Mouse (Mus musculus): ENCODE results near the gene Actl7a. TPM values are rescaled to one million over a fixed set of nuclear protein-coding genes. Genes with fewer than 3 reads are reported as not detected.

The Actl7a gene
- total RNA-seq, 2 experiments from 2014 or later, result not detected

DNA sequence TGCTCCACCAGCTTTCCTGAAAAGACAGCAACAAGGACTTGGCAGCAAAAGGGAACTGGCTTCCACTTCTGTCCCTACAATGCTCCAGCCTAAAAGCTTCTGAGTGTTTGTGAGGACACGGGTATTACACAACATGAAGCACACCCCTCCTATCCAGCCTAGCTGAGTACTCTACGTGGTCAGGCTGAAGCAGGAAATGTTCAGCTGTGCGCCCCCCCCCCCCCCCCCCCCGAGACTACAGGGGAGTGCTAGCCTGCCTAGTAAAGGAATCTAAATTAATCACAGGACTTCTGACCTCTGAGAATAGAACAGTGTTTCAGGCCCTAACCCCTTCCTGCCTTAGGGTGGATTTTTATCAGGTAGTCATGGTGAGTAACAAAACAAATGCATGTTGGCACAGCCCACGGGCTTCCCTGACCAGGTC lies 24.7 kb downstream of the Actl7a start:
- no peak for DNase-seq

DNA sequence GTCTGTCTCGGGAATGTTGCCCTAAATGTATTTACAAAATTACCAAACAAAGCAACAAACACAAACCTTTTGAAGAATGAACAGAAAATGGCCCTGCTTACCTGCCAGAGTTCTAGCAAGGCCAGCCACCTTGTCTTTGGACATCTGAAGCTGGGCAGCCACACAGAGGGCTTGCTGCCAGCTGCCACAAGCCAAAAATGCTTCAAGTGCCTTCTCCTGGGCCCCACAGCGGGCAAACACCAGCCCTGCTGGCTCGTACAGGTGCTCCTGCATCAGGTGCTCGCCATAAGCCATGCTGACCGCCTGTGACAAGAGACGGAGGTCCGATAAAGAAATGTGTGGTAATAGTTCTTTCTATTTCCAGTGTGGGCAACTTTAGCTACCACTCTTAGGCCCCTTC lies 25.7 kb downstream of the Actl7a start:
- no peak for DNase-seq

DNA sequence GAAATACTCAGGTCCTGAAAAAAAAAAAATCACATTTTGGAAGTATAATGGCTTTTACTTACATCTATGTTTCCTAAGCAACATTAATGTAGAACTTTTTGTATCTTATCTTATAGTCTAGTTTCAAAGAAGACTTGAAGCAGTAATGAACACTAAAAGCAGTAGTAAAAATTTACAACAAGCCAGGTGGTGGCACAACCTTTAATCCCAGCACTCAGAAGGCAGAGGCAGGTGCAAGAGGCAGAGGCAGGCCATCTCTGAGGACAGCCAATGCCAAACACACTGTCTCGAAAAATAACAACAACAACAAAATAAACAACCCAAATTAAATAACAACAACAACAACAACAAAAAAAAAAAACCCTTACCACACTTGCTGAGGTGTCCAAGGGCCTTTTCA lies 27.9 kb downstream of the Actl7a start:
- DNase-seq, result no peak

DNA sequence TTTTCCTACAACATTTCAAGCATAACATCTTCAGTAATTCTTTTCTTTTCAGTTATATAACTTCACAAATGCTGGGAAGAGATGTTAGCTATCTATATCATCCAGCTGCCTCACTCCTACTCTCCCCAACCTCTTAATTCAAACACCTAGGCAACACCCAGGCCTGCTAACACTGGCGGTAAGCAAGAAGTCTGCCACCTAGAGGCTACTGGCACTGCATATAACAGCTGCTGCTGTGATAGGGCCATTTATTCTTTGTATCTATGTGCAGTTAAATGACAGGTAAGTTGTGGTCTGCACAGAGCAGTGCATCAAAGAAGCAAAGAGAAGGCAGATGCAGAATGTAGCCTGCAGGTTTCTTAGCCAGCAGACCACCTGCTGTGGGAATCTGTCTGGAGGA lies 48.2 kb downstream of the Actl7a start:
- no peak for DNase-seq

Other genes starting within 250 kb of the Actl7a start
- gene Gm26657, start 3.3 kb upstream of the Actl7a start, total RNA-seq (2021), result not detected
- under 1 TPM in 1 of 2 experiments, not detected in 1; 0.25 TPM for gene Actl7b, start 2.0 kb upstream of the Actl7a start, total RNA-seq (2021)
- 10 to 100 TPM; 65.0 to 68.6 TPM for gene Elp1, start 58.9 kb downstream of the Actl7a start, total RNA-seq (2021)
- 10 to 100 TPM; 17.1 to 17.4 TPM for gene Fam206a, start 58.9 kb downstream of the Actl7a start, total RNA-seq (2021)
- gene Ctnnal1, start 121.8 kb downstream of the Actl7a start, total RNA-seq (2021), result 10 to 100 TPM; 12.5 to 15.7 TPM
- gene Tmem245, start 204.0 kb downstream of the Actl7a start, total RNA-seq (2021), result 10 to 100 TPM; 34.2 to 34.8 TPM
- 100 to 1,000 TPM; 227 TPM for gene Frrs1l, start 247.0 kb downstream of the Actl7a start, total RNA-seq (2021)

Measured in layer of hippocampus, postnatal 36 days (tissue).